Mouse (Mus musculus) thymus, postnatal 10 days (tissue): ENCODE results near the gene Lax1.
"Not testable (repeated sequence)": the region's sequence is repeated elsewhere in the genome, so short reads cannot be mapped to it uniquely, and the experiment has no call there.

Experiments
- DNase-seq, 2 experiments: peaks; one replicate each; pipeline ENCODE4 v3.0.0; 2021; ENCODE audit warnings: low spot score in 2 of 2

Gene Lax1

GRCm38 (mm10) chr1:133688301-133688700 is 1.6 kb downstream of the Lax1 start:
- DNase-seq, result no peak

GRCm38 (mm10) chr1:133685749-133686519 is 4.0 kb downstream of the Lax1 start:
- no peak for DNase-seq

GRCm38 (mm10) chr1:133671801-133672200 is 18.1 kb downstream of the Lax1 start:
- no peak for DNase-seq

GRCm38 (mm10) chr1:133671266-133671665 is 18.6 kb downstream of the Lax1 start:
- DNase-seq, result no peak

- DNase-seq, result no peak
Observed at GRCm38 (mm10) chr1:133670776-133671175, 19.1 kb downstream of the Lax1 start.

- DNase-seq, result no peak
Observed at GRCm38 (mm10) chr1:133670190-133670589, 19.7 kb downstream of the Lax1 start.

GRCm38 (mm10) chr1:133668618-133669017 is 21.3 kb downstream of the Lax1 start:
- DNase-seq, result no peak

- no peak for DNase-seq
Observed at GRCm38 (mm10) chr1:133667721-133668120, 22.2 kb downstream of the Lax1 start.

- DNase-seq, result not testable (repeated sequence)
Observed at GRCm38 (mm10) chr1:133665713-133666112, 24.2 kb downstream of the Lax1 start.

GRCm38 (mm10) chr1:133664203-133664970 is 25.5 kb downstream of the Lax1 start:
- DNase-seq, result no peak

GRCm38 (mm10) chr1:133663427-133663826 is 26.5 kb downstream of the Lax1 start:
- DNase-seq, result no peak

GRCm38 (mm10) chr1:133662941-133663340 is 27.0 kb downstream of the Lax1 start:
- DNase-seq, result no peak

- peak; percentile 89 for DNase-seq
Observed at GRCm38 (mm10) chr1:133661203-133661933, 28.5 kb downstream of the Lax1 start, which contains the start of gene Gm38394. Gene Gm38394 (minus strand): TSS chr1:133661318.

- peak; percentile 58 to 67 for DNase-seq
Observed at GRCm38 (mm10) chr1:133660466-133661202, 29.3 kb downstream of the Lax1 start, which contains the start of gene Zbed6. Gene Zbed6 (minus strand): TSS chr1:133660885.

- no peak for DNase-seq
Observed at GRCm38 (mm10) chr1:133658878-133659277, 31.0 kb downstream of the Lax1 start.

- no peak for DNase-seq
Observed at GRCm38 (mm10) chr1:133656811-133657210, 33.1 kb downstream of the Lax1 start.

GRCm38 (mm10) chr1:133653033-133653432 is 36.9 kb downstream of the Lax1 start:
- DNase-seq, result no peak

GRCm38 (mm10) chr1:133650288-133651055 is 39.4 kb downstream of the Lax1 start:
- DNase-seq, result no peak

- no peak for DNase-seq
Observed at GRCm38 (mm10) chr1:133645652-133646051, 44.3 kb downstream of the Lax1 start.

- no peak for DNase-seq
Observed at GRCm38 (mm10) chr1:133641163-133641562, 48.7 kb downstream of the Lax1 start.

- DNase-seq, result no peak
Observed at GRCm38 (mm10) chr1:133638517-133638916, 51.4 kb downstream of the Lax1 start.
